Mouse (Mus musculus) brain, adult 2 months (tissue): Measurements from ENCODE around the gene Dydc1.
"Not testable (repeated sequence)": the region's sequence is repeated elsewhere in the genome, so short reads cannot be mapped to it uniquely, and the experiment has no call there.

Experiments used
- DNase-seq: peaks from one replicate; pipeline ENCODE4 v3.0.0; 2011; ENCODE audit warnings: low read depth, low spot score

Gene Dydc1

GRCm38 (mm10) chr14:41072229-41072943 lies at the start of gene Dydc1:
Gene Dydc1 (plus strand): TSS chr14:41072911.
- DNase-seq: peak; percentile 82

GRCm38 (mm10) chr14:41025087-41025486 lies 47.6 kb upstream of the Dydc1 start:
- DNase-seq: no peak

GRCm38 (mm10) chr14:41025594-41026284 lies 47.0 kb upstream of the Dydc1 start:
- no peak for DNase-seq

- no peak for DNase-seq
Observed at GRCm38 (mm10) chr14:41029303-41029702, 43.4 kb upstream of the Dydc1 start.

GRCm38 (mm10) chr14:41030989-41031513 lies 41.7 kb upstream of the Dydc1 start:
- DNase-seq: no peak

- DNase-seq: peak; percentile 89
Observed at GRCm38 (mm10) chr14:41033135-41034110, 39.3 kb upstream of the Dydc1 start.

GRCm38 (mm10) chr14:41035146-41035798 lies 37.4 kb upstream of the Dydc1 start:
- DNase-seq: peak; percentile 76

GRCm38 (mm10) chr14:41047402-41047801 lies 25.3 kb upstream of the Dydc1 start:
- DNase-seq: no peak

- no peak for DNase-seq
Observed at GRCm38 (mm10) chr14:41050471-41050870, 22.2 kb upstream of the Dydc1 start.

- DNase-seq: peak; percentile 20
Observed at GRCm38 (mm10) chr14:41052481-41052880, 20.2 kb upstream of the Dydc1 start.

- DNase-seq: not testable (repeated sequence)
Observed at GRCm38 (mm10) chr14:41053190-41053589, 19.5 kb upstream of the Dydc1 start.

- DNase-seq: no peak
Observed at GRCm38 (mm10) chr14:41065168-41065567, 7.5 kb upstream of the Dydc1 start.

- DNase-seq: no peak
Observed at GRCm38 (mm10) chr14:41066416-41066815, 6.3 kb upstream of the Dydc1 start.

- DNase-seq: no peak
Observed at GRCm38 (mm10) chr14:41069108-41069507, 3.6 kb upstream of the Dydc1 start, which contains the start of gene Dydc2. Gene Dydc2 (minus strand): TSS chr14:41069208.

GRCm38 (mm10) chr14:41070343-41070742 lies 2.4 kb upstream of the Dydc1 start:
- no peak for DNase-seq

- DNase-seq: no peak
Observed at GRCm38 (mm10) chr14:41072944-41073275, 199 bp downstream of the Dydc1 start.

- no peak for DNase-seq
Observed at GRCm38 (mm10) chr14:41082408-41082807, 9.7 kb downstream of the Dydc1 start.

- no peak for DNase-seq
Observed at GRCm38 (mm10) chr14:41087509-41087908, 14.8 kb downstream of the Dydc1 start.

GRCm38 (mm10) chr14:41090777-41091176 lies 18.1 kb downstream of the Dydc1 start:
- DNase-seq: peak; percentile 29

- peak; percentile 45 for DNase-seq
Observed at GRCm38 (mm10) chr14:41094114-41094513, 21.4 kb downstream of the Dydc1 start.

GRCm38 (mm10) chr14:41096296-41096860 lies 23.7 kb downstream of the Dydc1 start:
- no peak for DNase-seq
